Mouse (Mus musculus) liver, adult 2 months (tissue): ENCODE measurements around the gene Ubash3b. TPM values are rescaled to one million over a fixed set of nuclear protein-coding genes. Genes with fewer than 3 reads are reported as not detected.

Experiments used
- DNase-seq: peaks from one replicate; pipeline ENCODE4 v3.0.0-alpha.2; 2011; ENCODE audit warnings: low read depth, low spot score; ENCODE audit errors: extremely low read depth
- H3K27ac ChIP-seq: fragments of 200-500 bp; replicated peaks from 2 replicates; pipeline ENCODE4 v1.5.1; 2012; ENCODE audit warnings: low read depth, mild to moderate bottlenecking, control low read depth, inconsistent platforms, low read length; ENCODE audit not compliant: insufficient read depth
- H3K27me3 ChIP-seq: fragments of 200-500 bp; 2 replicates; pipeline ENCODE4 v1.6.1; 2012; ENCODE audit warnings: mild to moderate bottlenecking, moderate library complexity, low read length, inconsistent platforms; ENCODE audit not compliant: control insufficient read depth, insufficient read depth
- H3K36me3 ChIP-seq: fragments of 200-500 bp; 2 replicates; pipeline ENCODE4 v1.6.1; 2012; ENCODE audit warnings: low read length, inconsistent platforms; ENCODE audit not compliant: control insufficient read depth, insufficient read depth
- H3K4me1 ChIP-seq: fragments of 200-500 bp; 2 replicates; pipeline ENCODE4 v1.6.1; 2011; ENCODE audit warnings: low read length; ENCODE audit not compliant: control insufficient read depth, insufficient read depth
- H3K4me3 ChIP-seq: fragments of 200-500 bp; 2 replicates; pipeline ENCODE4 v1.5.1; 2011; ENCODE audit warnings: low read depth, mild to moderate bottlenecking, control low read depth, low read length, moderate library complexity; ENCODE audit not compliant: insufficient read depth
- H3K79me2 ChIP-seq: fragments of 200-500 bp; 2 replicates; pipeline ENCODE4 v1.6.1; 2012; ENCODE audit warnings: inconsistent platforms, mild to moderate bottlenecking, low read length, moderate library complexity; ENCODE audit not compliant: control insufficient read depth, insufficient read depth
- H3K9ac ChIP-seq: fragments of 200-500 bp; 2 replicates; pipeline ENCODE4 v1.6.1; 2012; ENCODE audit warnings: low read depth, mild to moderate bottlenecking, control low read depth, inconsistent platforms, low read length
- CTCF ChIP-seq: fragments of 200-500 bp; IDR thresholded peaks from 2 replicates; pipeline ENCODE4 v1.5.1; 2011; ENCODE audit warnings: low read depth, low read length, control low read depth
- POLR2A ChIP-seq: fragments of 200-500 bp; IDR thresholded peaks from 2 replicates; pipeline ENCODE4 v1.6.1; 2011; ENCODE audit warnings: low read length, control low read depth; ENCODE audit not compliant: insufficient read depth; ENCODE audit errors: extremely low read depth
- WGBS: fragments of 180-500 bp; shearing (Covaris S2); methylation state at CpG from one replicate; pipeline ENCODE4 v1.1.7; 2018; 5-methylcytosine and 5-hydroxymethylcytosine counted together
- polyA plus RNA-seq: library from polyadenylated mRNA; depleted of rRNA; stranded (reverse); fragments of >200 nt; gene quantifications from 2 replicates; pipeline ENCODE4 v1.2.3, GENCODE M21; 2012
- total RNA-seq: library from RNA; depleted of rRNA; stranded (reverse); fragments of >200 nt; gene quantifications from 2 replicates; pipeline ENCODE4 v1.2.3, GENCODE M21; 2014

The Ubash3b gene
- total and polyA plus RNA-seq, 2 experiments = 0.65 to 0.76 TPM

GRCm38 (mm10) chr9:41060617-41061016 is 100.9 kb downstream of the Ubash3b start:
- Histone ChIP-seq H3K36me3 (no peaks in the 10 kb centered on the region), H3K4me1 (no peaks in the 10 kb centered on the region), H3K79me2 (no peaks in the 10 kb centered on the region), H3K27ac (no peak overlapping the region), H3K4me3 (no peak overlapping the region), H3K9ac (no peak overlapping the region), H3K27me3 (no peaks in the 10 kb centered on the region)
- TF ChIP-seq CTCF (no peak), POLR2A (no peak)
- 89% methylated on average over 6 of the region's 6 CpGs for WGBS
- no peak for DNase-seq

GRCm38 (mm10) chr9:41058765-41059535 is 102.5 kb downstream of the Ubash3b start:
- H3K27ac ChIP-seq = no peak overlapping the region
- WGBS = 41% methylated on average over 8 of the region's 8 CpGs

DNA sequence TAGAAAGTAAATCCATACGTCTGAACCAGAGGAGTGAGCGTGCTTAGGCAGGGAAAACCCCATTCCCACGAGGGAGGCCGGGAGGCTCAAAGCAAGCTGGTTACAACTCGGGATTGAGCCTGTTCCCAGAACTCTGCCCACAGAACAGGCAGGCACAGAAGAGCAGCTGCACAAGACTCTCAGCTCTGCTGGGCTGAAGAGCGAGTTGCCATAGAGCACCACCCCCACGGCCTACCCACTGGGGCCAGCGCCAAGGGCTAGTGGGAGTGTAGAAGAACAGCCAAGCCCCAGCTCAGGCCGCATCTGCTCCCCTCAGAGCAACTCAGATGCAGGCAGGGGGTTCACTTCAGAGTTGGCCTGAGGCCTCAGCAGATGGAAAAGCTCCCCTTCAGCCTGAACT is 107.3 kb downstream of the Ubash3b start:
- Histone ChIP-seq H3K27ac (no peak overlapping the region), H3K9ac (no peak overlapping the region), H3K79me2 (no peaks in the 10 kb centered on the region), H3K27me3 (no peaks in the 10 kb centered on the region), H3K36me3 (no peaks in the 10 kb centered on the region), H3K4me1 (no peaks in the 10 kb centered on the region), H3K4me3 (no peak overlapping the region)
- no peak for DNase-seq
- 91% methylated on average over 9 of the region's 9 CpGs for WGBS
- TF ChIP-seq POLR2A = no peak

More at GRCm38 (mm10) chr9:41058765-41059535, 102.5 kb downstream of the Ubash3b start:
- no peaks in the 10 kb centered on the region for H3K4me1 ChIP-seq
- no peaks in the 10 kb centered on the region for H3K36me3 ChIP-seq
- no peak for TF ChIP-seq POLR2A
- TF ChIP-seq CTCF = no peak
- H3K27me3 ChIP-seq = no peaks in the 10 kb centered on the region
- no peak overlapping the region for H3K4me3 ChIP-seq
- no peak for DNase-seq
- H3K9ac ChIP-seq = no peak overlapping the region
- H3K79me2 ChIP-seq = no peaks in the 10 kb centered on the region

- Histone ChIP-seq H3K9ac (no peak overlapping the region), H3K4me1 (no peaks in the 10 kb centered on the region), H3K27me3 (no peaks in the 10 kb centered on the region), H3K27ac (no peak overlapping the region), H3K79me2 (no peaks in the 10 kb centered on the region), H3K36me3 (no peaks in the 10 kb centered on the region), H3K4me3 (no peak overlapping the region)
- WGBS = 79% methylated on average over 4 of the region's 4 CpGs
- DNase-seq = no peak
- TF ChIP-seq POLR2A (no peak), CTCF (no peak)
Measured at GRCm38 (mm10) chr9:41053478-41053877, 108.0 kb downstream of the Ubash3b start.

DNA sequence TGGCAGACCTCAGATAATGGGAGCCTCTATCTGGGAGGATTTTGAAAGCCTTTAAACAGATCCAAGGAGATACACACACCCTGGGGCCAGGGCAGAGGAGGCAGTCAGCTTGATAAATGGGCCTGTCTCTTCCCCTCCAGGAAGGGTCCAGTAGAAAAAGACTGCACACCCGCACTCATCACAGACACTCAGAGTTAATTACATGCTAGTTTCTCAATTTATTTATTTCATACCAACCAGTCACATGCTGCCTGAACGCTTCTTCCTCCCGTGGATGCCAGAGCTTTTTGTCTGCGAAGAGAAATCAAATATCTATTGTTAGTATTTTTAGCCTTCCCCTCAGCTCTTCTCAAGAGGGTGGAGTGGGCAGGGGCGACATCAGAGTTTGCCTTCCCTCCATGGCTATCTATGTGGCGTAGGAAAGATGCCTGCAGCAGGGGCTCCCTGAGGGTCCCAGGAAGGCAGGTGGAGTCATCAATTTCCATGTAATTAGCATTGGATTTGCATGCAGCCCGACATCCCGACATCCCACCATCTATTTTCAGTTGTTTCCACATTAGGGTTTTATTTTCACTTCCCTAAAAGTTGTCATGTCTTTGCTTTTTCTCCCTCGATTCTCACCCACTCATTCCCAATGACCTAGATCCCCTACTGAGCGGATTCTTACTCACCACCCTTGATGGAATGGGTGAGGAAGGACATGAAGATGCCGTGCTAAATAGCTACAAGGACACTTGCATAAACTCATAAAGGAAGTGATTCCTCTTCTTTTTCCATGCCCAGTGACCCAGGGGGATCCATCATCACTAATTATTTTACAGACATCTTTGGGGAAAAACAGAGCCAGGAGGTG is 110.2 kb downstream of the Ubash3b start:
- WGBS = 70% methylated on average over 11 of the region's 11 CpGs
- no peaks in the 10 kb centered on the region for H3K27me3 ChIP-seq
- no peak overlapping the region for H3K4me3 ChIP-seq
- no peaks in the 10 kb centered on the region for H3K36me3 ChIP-seq
- H3K27ac ChIP-seq = no peak overlapping the region
- no peaks in the 10 kb centered on the region for H3K4me1 ChIP-seq
- H3K9ac ChIP-seq = no peak overlapping the region
- TF ChIP-seq CTCF = no peak
- DNase-seq = no peak
- H3K79me2 ChIP-seq = no peaks in the 10 kb centered on the region
